Mouse (Mus musculus) lung, embryonic 15.5 days (tissue): Measurements from ENCODE around the gene Mybl2. TPM values are rescaled to one million over a fixed set of nuclear protein-coding genes. Genes with fewer than 3 reads are reported as not detected.
A peak's percentile ranks its signal among the peaks of the same experiment; 100 is the strongest.

ENCODE experiments used
- ATAC-seq: fragments of 200-750 bp; cut with Nextera tagmentation; 2 replicates; pipeline ENCODE4 v1.8.0; 2017; ENCODE audit warnings: moderate number of reproducible peaks, borderline replicate concordance; ENCODE audit not compliant: low FRiP score, low TSS enrichment; ENCODE audit errors: extremely low read depth
- H3K27ac ChIP-seq: fragments of 300-500 bp; sonication (generic); 2 replicates; pipeline ENCODE4 v1.5.1; 2015; ENCODE audit warnings: moderate library complexity, mild to moderate bottlenecking, inconsistent platforms
- H3K27me3 ChIP-seq: fragments of 300-500 bp; sonication (generic); 2 replicates; pipeline ENCODE4 v1.6.1; 2015; ENCODE audit warnings: inconsistent platforms
- H3K36me3 ChIP-seq: fragments of 300-500 bp; sonication (generic); 2 replicates; pipeline ENCODE4 v1.6.1; 2015; ENCODE audit warnings: inconsistent platforms
- H3K4me1 ChIP-seq: fragments of 300-500 bp; sonication (generic); 2 replicates; pipeline ENCODE4 v1.6.1; 2015; ENCODE audit warnings: inconsistent platforms
- H3K4me2 ChIP-seq: fragments of 300-500 bp; sonication (generic); 2 replicates; pipeline ENCODE4 v1.6.1; 2015; ENCODE audit warnings: inconsistent platforms, mild to moderate bottlenecking, moderate library complexity
- H3K4me3 ChIP-seq: fragments of 300-500 bp; sonication (generic); 2 replicates; pipeline ENCODE4 v1.5.1; 2015; ENCODE audit warnings: mild to moderate bottlenecking, inconsistent platforms
- H3K9ac ChIP-seq: fragments of 300-500 bp; sonication (generic); 2 replicates; pipeline ENCODE4 v1.6.1; 2015; ENCODE audit warnings: inconsistent platforms
- H3K9me3 ChIP-seq: fragments of 300-500 bp; sonication (generic); 2 replicates; pipeline ENCODE4 v1.6.1; 2016; ENCODE audit warnings: inconsistent platforms
- WGBS: fragments of 180-500 bp; shearing (Covaris S2); methylation state at CpG from one replicate; pipeline ENCODE4 v1.1.7; 2015; 5-methylcytosine and 5-hydroxymethylcytosine counted together
- polyA plus RNA-seq: library from polyadenylated mRNA; unstranded; fragments of >200 nt; fragmentation: Nextera tagmentation; extraction: Ambion mirVana; gene quantifications from 2 replicates; pipeline ENCODE4 v1.2.1, GENCODE M21; 2015

Gene Mybl2
- polyA plus RNA-seq, 1 experiment from 2014 or later, result 30.3 TPM

- 85% methylated on average over 9 of the region's 9 CpGs for WGBS
- H3K27ac ChIP-seq, result no peak overlapping the region
- H3K36me3 ChIP-seq, result peaks cover 24% of the 10 kb centered on the region
- no peak overlapping the region for H3K4me3 ChIP-seq
- H3K4me2 ChIP-seq, result no peak overlapping the region
- no peaks in the 10 kb centered on the region for H3K27me3 ChIP-seq
- H3K9ac ChIP-seq, result no peak overlapping the region
- H3K9me3 ChIP-seq, result no peaks in the 10 kb centered on the region
- ATAC-seq, result no peak
- H3K4me1 ChIP-seq, result no peaks in the 10 kb centered on the region
Measured at GRCm38 (mm10) chr2:163073023-163073757, 18.7 kb downstream of the Mybl2 start.

DNA sequence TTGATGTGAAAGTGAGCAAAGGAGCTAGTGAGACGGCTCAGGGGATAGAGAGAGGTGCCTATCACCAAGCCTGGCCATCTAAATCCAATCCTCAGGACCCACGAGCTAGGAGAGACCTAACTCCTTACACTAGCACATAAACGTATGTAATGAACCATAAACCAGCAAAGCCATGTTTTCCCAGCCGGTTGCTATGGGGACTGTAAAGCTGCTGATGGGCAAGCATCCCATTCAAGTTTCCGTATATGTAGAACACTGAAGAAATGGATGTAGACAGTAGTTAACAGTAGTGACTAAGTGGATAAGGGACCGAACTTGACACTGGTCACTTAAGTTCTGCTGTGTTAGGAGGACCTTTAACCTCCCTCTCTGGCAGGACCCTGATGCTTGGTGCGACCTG lies 19.5 kb downstream of the Mybl2 start:
- no peaks in the 10 kb centered on the region for H3K27me3 ChIP-seq
- WGBS, result 79% methylated on average over 7 of the region's 7 CpGs
- H3K9me3 ChIP-seq, result no peaks in the 10 kb centered on the region
- H3K4me3 ChIP-seq, result no peak overlapping the region
- H3K36me3 ChIP-seq, result peaks cover 17% of the 10 kb centered on the region
- H3K4me2 ChIP-seq, result no peak overlapping the region
- H3K9ac ChIP-seq, result no peak overlapping the region
- H3K4me1 ChIP-seq, result no peaks in the 10 kb centered on the region
- no peak for ATAC-seq
- H3K27ac ChIP-seq, result no peak overlapping the region

DNA sequence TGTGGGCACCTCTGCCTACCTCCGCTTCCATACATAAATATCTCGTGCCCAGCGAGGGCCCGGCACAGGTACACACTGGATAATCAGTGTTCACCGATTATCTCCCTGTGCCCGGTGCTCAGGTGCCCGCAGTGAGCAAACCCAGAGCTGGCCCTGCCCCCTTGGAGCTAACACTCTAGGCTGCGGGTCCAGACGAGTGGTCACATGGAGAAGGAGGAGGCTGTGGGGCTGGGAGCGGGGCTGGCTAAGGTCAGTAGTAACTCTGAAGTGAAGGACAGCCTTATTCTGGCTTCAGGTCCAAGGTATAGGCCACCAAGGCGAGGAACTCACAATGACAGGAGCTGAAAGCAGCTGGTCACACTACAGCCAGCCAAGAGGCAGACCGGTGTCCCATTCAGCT lies 20.3 kb downstream of the Mybl2 start:
- H3K36me3 ChIP-seq, result peaks cover 17% of the 10 kb centered on the region
- H3K9me3 ChIP-seq, result no peaks in the 10 kb centered on the region
- no peaks in the 10 kb centered on the region for H3K27me3 ChIP-seq
- no peaks in the 10 kb centered on the region for H3K4me1 ChIP-seq
- H3K9ac ChIP-seq, result no peak overlapping the region
- WGBS, result 87% methylated on average over 12 of the region's 12 CpGs
- H3K4me3 ChIP-seq, result no peak overlapping the region
- no peak overlapping the region for H3K4me2 ChIP-seq
- H3K27ac ChIP-seq, result no peak overlapping the region
- ATAC-seq, result 0 out of 2 replicates have a peak, but pooled peaks have one; percentile 15

DNA sequence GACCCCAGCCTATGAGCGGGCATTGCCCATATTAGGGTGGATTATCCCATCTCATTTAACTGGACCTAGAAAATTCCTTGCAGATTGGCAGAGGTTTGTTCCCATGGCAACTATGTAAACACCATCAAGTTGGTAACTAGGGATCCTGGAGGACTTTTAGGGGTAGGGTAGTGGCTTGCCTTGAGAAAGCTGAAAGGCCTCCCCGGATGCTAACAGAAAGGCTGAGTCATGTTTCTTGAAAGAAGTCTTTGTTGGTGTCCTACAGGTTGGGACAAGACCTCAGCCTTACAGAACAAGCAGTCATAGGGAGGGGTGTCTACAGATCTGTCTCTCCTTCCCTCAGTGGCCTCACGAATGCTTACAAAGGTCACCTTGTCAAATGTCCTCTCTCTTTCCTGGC lies 20.7 kb downstream of the Mybl2 start:
- Histone ChIP-seq H3K9me3 (no peaks in the 10 kb centered on the region), H3K27ac (no peak overlapping the region), H3K36me3 (peaks cover 17% of the 10 kb centered on the region), H3K4me1 (no peaks in the 10 kb centered on the region), H3K9ac (no peak overlapping the region), H3K27me3 (no peaks in the 10 kb centered on the region), H3K4me2 (no peak overlapping the region), H3K4me3 (no peak overlapping the region)
- ATAC-seq, result no peak
- 73% methylated on average over 3 of the region's 3 CpGs for WGBS

- Histone ChIP-seq H3K27ac (no peak overlapping the region), H3K27me3 (no peaks in the 10 kb centered on the region), H3K4me2 (no peak overlapping the region), H3K9me3 (no peaks in the 10 kb centered on the region), H3K4me3 (no peak overlapping the region), H3K36me3 (peaks cover 9% of the 10 kb centered on the region; the same call in 1 of the 2 replicates), H3K9ac (no peak overlapping the region), H3K4me1 (no peaks in the 10 kb centered on the region)
- no peak for ATAC-seq
- WGBS, result 93% methylated on average over 4 of the region's 4 CpGs
Measured at GRCm38 (mm10) chr2:163079041-163079440, 24.6 kb downstream of the Mybl2 start.

- Histone ChIP-seq H3K4me1 (no peaks in the 10 kb centered on the region), H3K27ac (no peak overlapping the region), H3K9ac (no peak overlapping the region), H3K27me3 (no peaks in the 10 kb centered on the region), H3K4me2 (no peak overlapping the region), H3K36me3 (no peaks in the 10 kb centered on the region; the same call in 1 of the 2 replicates), H3K4me3 (no peak overlapping the region), H3K9me3 (no peaks in the 10 kb centered on the region)
- no peak for ATAC-seq
- 72% methylated on average over 5 of the region's 5 CpGs for WGBS
Measured at GRCm38 (mm10) chr2:163082591-163082990, 28.1 kb downstream of the Mybl2 start.

DNA sequence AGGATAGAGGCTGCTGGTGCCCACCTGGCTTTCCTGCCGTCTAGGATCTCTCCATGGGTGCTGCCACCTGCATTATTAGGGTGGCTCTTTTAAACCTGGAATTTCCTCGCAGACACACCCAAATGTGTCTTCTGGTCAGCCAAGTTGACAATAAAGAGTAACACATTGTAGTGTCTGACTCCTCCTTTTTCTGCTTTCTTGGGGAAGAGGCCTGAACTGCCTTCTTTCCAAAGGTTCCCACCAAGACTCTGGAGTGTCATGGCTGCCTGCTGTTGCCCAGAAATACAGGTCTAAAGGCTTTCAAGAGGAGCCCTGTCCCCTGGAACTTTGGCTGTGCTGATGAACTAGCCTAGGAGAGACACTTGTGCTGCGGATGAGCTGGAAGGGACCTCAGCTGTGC lies 30.0 kb downstream of the Mybl2 start:
- WGBS, result 86% methylated on average over 3 of the region's 3 CpGs
- no peak for ATAC-seq
- no peaks in the 10 kb centered on the region for H3K27me3 ChIP-seq
- H3K4me1 ChIP-seq, result no peaks in the 10 kb centered on the region
- no peaks in the 10 kb centered on the region for H3K9me3 ChIP-seq
- no peak overlapping the region for H3K9ac ChIP-seq
- H3K27ac ChIP-seq, result no peak overlapping the region
- no peaks in the 10 kb centered on the region for H3K36me3 ChIP-seq
- no peak overlapping the region for H3K4me3 ChIP-seq
- H3K4me2 ChIP-seq, result no peak overlapping the region

- H3K27ac ChIP-seq, result no peak overlapping the region
- no peak overlapping the region for H3K4me2 ChIP-seq
- H3K4me1 ChIP-seq, result no peaks in the 10 kb centered on the region
- no peak for ATAC-seq
- 84% methylated on average over 6 of the region's 6 CpGs for WGBS
- no peak overlapping the region for H3K9ac ChIP-seq
- no peak overlapping the region for H3K4me3 ChIP-seq
- H3K36me3 ChIP-seq, result no peaks in the 10 kb centered on the region
- no peaks in the 10 kb centered on the region for H3K9me3 ChIP-seq
- H3K27me3 ChIP-seq, result no peaks in the 10 kb centered on the region
Measured at GRCm38 (mm10) chr2:163085047-163085446, 30.6 kb downstream of the Mybl2 start.

- no peak overlapping the region for H3K4me3 ChIP-seq
- 68% methylated on average over 8 of the region's 8 CpGs for WGBS
- no peak for ATAC-seq
Measured at GRCm38 (mm10) chr2:163086561-163086960, 32.1 kb downstream of the Mybl2 start.

GRCm38 (mm10) chr2:163087728-163088127 lies 33.2 kb downstream of the Mybl2 start, which contains the start of gene Gtsf1l:
Gene Gtsf1l (minus strand): TSS chr2:163087855.
- ATAC-seq, result no peak
- Histone ChIP-seq H3K9me3 (no peaks in the 10 kb centered on the region), H3K27ac (no peak within 1 kb of the TSS), H3K4me1 (no peaks in the 10 kb centered on the region), H3K9ac (no peak within 1 kb of the TSS), H3K36me3 (no peaks in the 10 kb centered on the region), H3K4me2 (no peak within 1 kb of the TSS), H3K27me3 (no peaks in the 10 kb centered on the region), H3K4me3 (no peak within 1 kb of the TSS)
- WGBS, result 83% methylated on average over 9 of the region's 9 CpGs

More at GRCm38 (mm10) chr2:163086561-163086960, 32.1 kb downstream of the Mybl2 start:
- no peaks in the 10 kb centered on the region for H3K4me1 ChIP-seq
- H3K36me3 ChIP-seq, result no peaks in the 10 kb centered on the region
- H3K9me3 ChIP-seq, result no peaks in the 10 kb centered on the region
- no peak overlapping the region for H3K4me2 ChIP-seq
- H3K9ac ChIP-seq, result no peak overlapping the region
- no peak overlapping the region for H3K27ac ChIP-seq
- no peaks in the 10 kb centered on the region for H3K27me3 ChIP-seq

DNA sequence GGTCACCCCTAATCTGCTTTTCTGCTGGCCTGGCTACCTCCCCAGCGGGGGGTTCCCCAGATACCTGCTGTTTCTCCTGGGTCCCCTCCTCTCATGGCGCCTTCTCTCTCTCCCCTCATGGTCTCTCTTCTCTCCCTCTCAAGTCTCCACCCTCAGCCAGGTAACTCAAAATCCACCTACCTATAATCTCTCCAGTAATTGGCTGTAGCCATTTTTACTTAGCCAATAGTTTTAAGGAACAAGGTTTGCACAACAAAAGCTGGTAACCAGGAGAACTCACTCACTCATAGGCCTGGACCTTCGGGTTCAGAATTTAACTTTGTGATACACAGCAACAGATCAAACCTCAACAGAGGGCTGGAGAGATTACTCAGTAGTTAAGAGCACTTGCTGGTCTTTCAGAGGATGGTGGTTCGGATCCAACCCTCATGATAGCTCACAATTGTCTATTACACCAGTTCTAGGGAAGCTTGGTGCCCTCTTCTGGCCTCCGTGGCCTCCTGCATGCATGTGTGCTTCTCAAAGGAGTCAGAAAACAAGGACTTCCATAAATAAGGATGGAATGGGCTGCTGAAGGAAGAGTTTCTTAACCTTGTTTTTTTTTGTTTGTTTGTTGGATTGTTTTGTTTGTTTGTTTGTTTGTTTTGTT lies 35.1 kb downstream of the Mybl2 start:
- Histone ChIP-seq H3K9ac (no peak overlapping the region), H3K4me3 (no peak overlapping the region), H3K27me3 (no peaks in the 10 kb centered on the region), H3K9me3 (no peaks in the 10 kb centered on the region), H3K4me1 (no peaks in the 10 kb centered on the region), H3K4me2 (no peak overlapping the region), H3K36me3 (no peaks in the 10 kb centered on the region), H3K27ac (no peak overlapping the region)
- no peak for ATAC-seq
- 72% methylated on average over 5 of the region's 5 CpGs for WGBS

DNA sequence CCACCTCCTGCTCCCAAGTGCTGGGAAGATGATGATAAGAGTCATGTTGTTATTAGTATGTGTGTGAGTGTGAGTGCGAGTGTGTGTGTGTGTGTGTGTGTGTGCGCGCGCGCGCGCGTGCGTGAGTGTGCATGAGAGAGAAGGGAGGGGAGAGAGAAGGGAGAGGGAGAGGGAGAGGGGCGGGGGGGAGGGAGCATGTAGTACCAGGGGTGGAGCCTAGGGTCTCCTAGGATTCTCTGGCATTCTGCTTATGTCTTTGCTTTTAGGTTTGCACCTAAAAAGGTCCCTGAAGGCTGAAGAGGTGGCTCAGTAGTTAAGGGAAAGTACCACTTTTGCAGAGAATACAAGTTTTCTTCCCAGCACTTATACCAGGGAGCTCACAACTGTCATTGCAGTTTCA lies 40.4 kb downstream of the Mybl2 start:
- H3K4me3 ChIP-seq, result no peak overlapping the region
- H3K27ac ChIP-seq, result no peak overlapping the region
- ATAC-seq, result no peak
- H3K36me3 ChIP-seq, result no peaks in the 10 kb centered on the region
- no peak overlapping the region for H3K4me2 ChIP-seq
- no peaks in the 10 kb centered on the region for H3K27me3 ChIP-seq
- 90% methylated on average over 10 of the region's 10 CpGs for WGBS
- no peak overlapping the region for H3K9ac ChIP-seq
- no peaks in the 10 kb centered on the region for H3K9me3 ChIP-seq
- H3K4me1 ChIP-seq, result 0 out of 2 replicates have a peak, but pooled peaks cover 6% of the 10 kb centered on the region
